Mouse (Mus musculus) kidney, embryonic 15.5 days (tissue): ENCODE measurements around the gene Ccdc184. TPM values are rescaled to one million over a fixed set of nuclear protein-coding genes. Genes with fewer than 3 reads are reported as not detected.

Experiments
- ATAC-seq: fragments of 200-750 bp; cut with Nextera tagmentation; replicated peaks from 2 replicates; pipeline ENCODE4 v1.8.0; 2017; ENCODE audit warnings: moderate TSS enrichment; ENCODE audit not compliant: low FRiP score
- H3K27ac ChIP-seq: fragments of 300-500 bp; sonication (generic); 2 replicates; pipeline ENCODE4 v1.5.1; 2015; ENCODE audit warnings: mild to moderate bottlenecking, inconsistent platforms
- H3K27me3 ChIP-seq: fragments of 300-500 bp; sonication (generic); 2 replicates; pipeline ENCODE4 v1.6.1; 2015; ENCODE audit warnings: inconsistent platforms
- H3K36me3 ChIP-seq: fragments of 300-500 bp; sonication (generic); 2 replicates; pipeline ENCODE4 v1.6.1; 2015; ENCODE audit warnings: inconsistent platforms
- H3K4me1 ChIP-seq: fragments of 300-500 bp; sonication (generic); 2 replicates; pipeline ENCODE4 v1.6.1; 2015; ENCODE audit warnings: inconsistent platforms
- H3K4me2 ChIP-seq: fragments of 300-500 bp; sonication (generic); 2 replicates; pipeline ENCODE4 v1.6.1; 2015; ENCODE audit warnings: moderate library complexity, mild to moderate bottlenecking, inconsistent platforms
- H3K4me3 ChIP-seq: fragments of 300-500 bp; sonication (generic); replicated peaks from 2 replicates; pipeline ENCODE4 v1.5.1; 2015; ENCODE audit warnings: mild to moderate bottlenecking, inconsistent platforms
- H3K9ac ChIP-seq: fragments of 300-500 bp; sonication (generic); 2 replicates; pipeline ENCODE4 v1.6.1; 2015; ENCODE audit warnings: mild to moderate bottlenecking, inconsistent platforms
- H3K9me3 ChIP-seq: fragments of 300-500 bp; sonication (generic); replicated peaks from 2 replicates; pipeline ENCODE4 v1.6.1; 2016; ENCODE audit warnings: inconsistent platforms
- WGBS: fragments of 180-500 bp; shearing (Covaris S2); methylation state at CpG from one replicate; pipeline ENCODE4 v1.1.7; 2015; ENCODE audit warnings: mixed read lengths; 5-methylcytosine and 5-hydroxymethylcytosine counted together
- polyA plus RNA-seq: library from polyadenylated mRNA; unstranded; fragments of >200 nt; fragmentation: Nextera tagmentation; extraction: Ambion mirVana; gene quantifications from 2 replicates; pipeline ENCODE4 v1.2.1, GENCODE M21; 2015

Gene Ccdc184
- 0.99 and 1.6 TPM in 2 replicates for polyA plus RNA-seq

GRCm38 (mm10) chr15:98166963-98167644 lies at the start of gene Ccdc184:
Ccdc184 (plus strand) TSS chr15:98167158.
- Histone ChIP-seq H3K9ac (peak within 1 kb of the TSS; percentile 41), H3K4me3 (peak within 1 kb of the TSS; percentile 45), H3K4me2 (peak within 1 kb of the TSS; percentile 78), H3K9me3 (no peaks in the 10 kb centered on the region), H3K27me3 (peaks cover 66% of the 10 kb centered on the region), H3K4me1 (peaks cover 32% of the 10 kb centered on the region), H3K36me3 (no peaks in the 10 kb centered on the region), H3K27ac (no peak within 1 kb of the TSS)
- peak; percentile 43; the same call in 1 of the 2 replicates for ATAC-seq
- 4% methylated on average over 18 of the region's 18 CpGs for WGBS

- ATAC-seq: no peak
- H3K9ac ChIP-seq: no peak overlapping the region
- no peak overlapping the region for H3K4me2 ChIP-seq
- H3K4me1 ChIP-seq: no peaks in the 10 kb centered on the region
- peaks cover 87% of the 10 kb centered on the region for H3K36me3 ChIP-seq
- WGBS: 81% methylated on average over 12 of the region's 12 CpGs
- H3K4me3 ChIP-seq: no peak overlapping the region
- no peaks in the 10 kb centered on the region for H3K9me3 ChIP-seq
- no peak overlapping the region for H3K27ac ChIP-seq
- H3K27me3 ChIP-seq: no peaks in the 10 kb centered on the region
These were observed 47.6 kb upstream of the Ccdc184 start for GRCm38 (mm10) chr15:98119363-98119762.

- Histone ChIP-seq H3K4me3 (no peak overlapping the region), H3K4me1 (no peaks in the 10 kb centered on the region), H3K9me3 (no peaks in the 10 kb centered on the region), H3K9ac (no peak overlapping the region), H3K36me3 (peaks cover 91% of the 10 kb centered on the region), H3K27ac (no peak overlapping the region), H3K27me3 (no peaks in the 10 kb centered on the region), H3K4me2 (no peak overlapping the region)
- ATAC-seq: no peak
- 94% methylated on average over 20 of the region's 20 CpGs for WGBS
These were observed 46.1 kb upstream of the Ccdc184 start for GRCm38 (mm10) chr15:98120831-98121230.

GRCm38 (mm10) chr15:98131001-98131400 lies 36.0 kb upstream of the Ccdc184 start:
- no peaks in the 10 kb centered on the region for H3K9me3 ChIP-seq
- peaks cover 74% of the 10 kb centered on the region for H3K36me3 ChIP-seq
- H3K4me1 ChIP-seq: peaks cover 26% of the 10 kb centered on the region
- H3K27ac ChIP-seq: no peak overlapping the region
- no peak overlapping the region for H3K4me3 ChIP-seq
- no peaks in the 10 kb centered on the region for H3K27me3 ChIP-seq
- no peak overlapping the region for H3K4me2 ChIP-seq
- 90% methylated on average over 4 of the region's 4 CpGs for WGBS
- ATAC-seq: no peak
- no peak overlapping the region for H3K9ac ChIP-seq

GRCm38 (mm10) chr15:98131451-98131850 lies 35.5 kb upstream of the Ccdc184 start:
- no peak overlapping the region for H3K27ac ChIP-seq
- no peak overlapping the region for H3K9ac ChIP-seq
- ATAC-seq: no peak
- peaks cover 22% of the 10 kb centered on the region for H3K4me1 ChIP-seq
- H3K36me3 ChIP-seq: peaks cover 74% of the 10 kb centered on the region
- H3K4me2 ChIP-seq: no peak overlapping the region
- H3K9me3 ChIP-seq: no peaks in the 10 kb centered on the region
- WGBS: 90% methylated on average over 7 of the region's 7 CpGs
- no peaks in the 10 kb centered on the region for H3K27me3 ChIP-seq
- no peak overlapping the region for H3K4me3 ChIP-seq

- H3K9ac ChIP-seq: no peak overlapping the region
- ATAC-seq: no peak
- WGBS: 82% methylated on average over 15 of the region's 15 CpGs
These were observed 34.9 kb upstream of the Ccdc184 start for GRCm38 (mm10) chr15:98131942-98132655.

GRCm38 (mm10) chr15:98133471-98133870 lies 33.5 kb upstream of the Ccdc184 start:
- ATAC-seq: no peak
- Histone ChIP-seq H3K4me3 (no peak overlapping the region), H3K4me1 (peaks cover 8% of the 10 kb centered on the region; the same call in 1 of the 2 replicates), H3K9me3 (no peaks in the 10 kb centered on the region), H3K4me2 (no peak overlapping the region), H3K27me3 (no peaks in the 10 kb centered on the region), H3K27ac (no peak overlapping the region), H3K36me3 (peaks cover 84% of the 10 kb centered on the region), H3K9ac (no peak overlapping the region)
- 88% methylated on average over 3 of the region's 3 CpGs for WGBS

More at GRCm38 (mm10) chr15:98131942-98132655, 34.9 kb upstream of the Ccdc184 start:
- Histone ChIP-seq H3K27me3 (no peaks in the 10 kb centered on the region), H3K9me3 (no peaks in the 10 kb centered on the region), H3K4me3 (no peak overlapping the region), H3K4me1 (peaks cover 20% of the 10 kb centered on the region), H3K36me3 (peaks cover 74% of the 10 kb centered on the region), H3K4me2 (no peak overlapping the region), H3K27ac (no peak overlapping the region)

- no peak overlapping the region for H3K9ac ChIP-seq
- H3K36me3 ChIP-seq: peaks cover 90% of the 10 kb centered on the region
- WGBS: 85% methylated on average over 4 of the region's 4 CpGs
- H3K4me2 ChIP-seq: no peak overlapping the region
- H3K27ac ChIP-seq: no peak overlapping the region
- no peaks in the 10 kb centered on the region for H3K27me3 ChIP-seq
- no peaks in the 10 kb centered on the region for H3K9me3 ChIP-seq
- H3K4me1 ChIP-seq: peaks cover 2% of the 10 kb centered on the region; the same call in 1 of the 2 replicates
- no peak overlapping the region for H3K4me3 ChIP-seq
- ATAC-seq: no peak
These were observed 32.9 kb upstream of the Ccdc184 start for GRCm38 (mm10) chr15:98134034-98134433.

- Histone ChIP-seq H3K27ac (no peak overlapping the region), H3K9me3 (no peaks in the 10 kb centered on the region), H3K27me3 (no peaks in the 10 kb centered on the region), H3K4me1 (peaks cover 5% of the 10 kb centered on the region; the same call in 1 of the 2 replicates), H3K36me3 (peaks cover 95% of the 10 kb centered on the region), H3K9ac (no peak overlapping the region), H3K4me3 (no peak overlapping the region), H3K4me2 (no peak overlapping the region)
- WGBS: 84% methylated on average over 3 of the region's 3 CpGs
- ATAC-seq: no peak
These were observed 32.3 kb upstream of the Ccdc184 start for GRCm38 (mm10) chr15:98134666-98135065.

- WGBS: 95% methylated on average over 13 of the region's 13 CpGs
- H3K9ac ChIP-seq: no peak overlapping the region
- no peak overlapping the region for H3K4me2 ChIP-seq
- no peak overlapping the region for H3K27ac ChIP-seq
- H3K27me3 ChIP-seq: no peaks in the 10 kb centered on the region
- no peaks in the 10 kb centered on the region for H3K9me3 ChIP-seq
- H3K4me3 ChIP-seq: no peak overlapping the region
- peaks cover 7% of the 10 kb centered on the region; the same call in 1 of the 2 replicates for H3K4me1 ChIP-seq
- ATAC-seq: no peak
- peaks cover 97% of the 10 kb centered on the region for H3K36me3 ChIP-seq
These were observed 31.3 kb upstream of the Ccdc184 start for GRCm38 (mm10) chr15:98135671-98136070.

GRCm38 (mm10) chr15:98136871-98137270 lies 30.1 kb upstream of the Ccdc184 start:
- Histone ChIP-seq H3K4me2 (no peak overlapping the region), H3K27me3 (no peaks in the 10 kb centered on the region), H3K36me3 (peaks cover 95% of the 10 kb centered on the region), H3K9ac (no peak overlapping the region), H3K4me1 (peaks cover 7% of the 10 kb centered on the region; the same call in 1 of the 2 replicates), H3K4me3 (no peak overlapping the region), H3K27ac (no peak overlapping the region), H3K9me3 (no peaks in the 10 kb centered on the region)
- whole genome bisulfite sequencing: 92% methylated on average over 9 of the region's 9 CpGs
- no peak for ATAC-seq

- 55% methylated on average over 7 of the region's 7 CpGs for WGBS
- Histone ChIP-seq H3K9me3 (no peaks in the 10 kb centered on the region), H3K4me2 (no peak overlapping the region), H3K27me3 (no peaks in the 10 kb centered on the region), H3K9ac (no peak overlapping the region), H3K4me1 (peaks cover 14% of the 10 kb centered on the region), H3K27ac (peak overlapping the region; percentile 37; the same call in 1 of the 2 replicates), H3K4me3 (no peak overlapping the region), H3K36me3 (peaks cover 70% of the 10 kb centered on the region)
- ATAC-seq: 0 out of 2 replicates have a peak, but pooled peaks have one; percentile 43
These were observed 27.2 kb upstream of the Ccdc184 start for GRCm38 (mm10) chr15:98139763-98140162.
